Mouse (Mus musculus) layer of hippocampus, adult 8-10 months (tissue): Measurements from ENCODE around the gene Slc4a11. TPM values are rescaled to one million over a fixed set of nuclear protein-coding genes. Genes with fewer than 3 reads are reported as not detected.

ENCODE experiments used
- total RNA-seq, 4 experiments: library from RNA; stranded (reverse); gene quantifications; 2 replicates each; pipeline ENCODE4 v1.2.4; 2022

Gene Slc4a11
- total RNA-seq, 4 experiments from 2014 or later: 1.2 to 2.0 (median 1.6) TPM

Other genes with a start within 250 kb of the Slc4a11 start
- 100 to 1,000 TPM; 306 to 318 (median 311) TPM for gene Ptpra, start 247.2 kb downstream of the Slc4a11 start, total RNA-seq
- 10 to 100 TPM; 74.6 to 86.5 (median 79.1) TPM for gene Mrps26, start 133.8 kb downstream of the Slc4a11 start, total RNA-seq
- under 1 TPM in 1 of 4 experiments, not detected in 3; 0.97 TPM for gene Oxt, start 121.3 kb downstream of the Slc4a11 start, total RNA-seq
- 1 to 10 TPM in 3 of 4 experiments, not detected in 1; 1.2 to 3.0 (median 2.0) TPM for gene Avp, start 115.0 kb downstream of the Slc4a11 start, total RNA-seq
- gene Fastkd5, start 67.5 kb downstream of the Slc4a11 start, total RNA-seq: 1 to 10 TPM; 7.3 to 9.6 (median 9.4) TPM
- 10 to 100 TPM; 10.3 to 12.1 (median 10.8) TPM for gene Ubox5, start 67.5 kb downstream of the Slc4a11 start, total RNA-seq
- gene Lzts3, start 54.7 kb downstream of the Slc4a11 start, total RNA-seq: 100 to 1,000 TPM; 142 to 190 (median 164) TPM
- 100 to 1,000 TPM in 3 of 4 experiments, 10 to 100 TPM in 1; 95.9 to 122 (median 110) TPM for gene Ddrgk1, start 32.9 kb downstream of the Slc4a11 start, total RNA-seq
- 10 to 100 TPM; 32.1 to 36.0 (median 34.7) TPM for gene Itpa, start 29.9 kb downstream of the Slc4a11 start, total RNA-seq
- gene 4930402H24Rik, start 208.9 kb upstream of the Slc4a11 start, total RNA-seq: 100 to 1,000 TPM in 1 of 4 experiments, 10 to 100 TPM in 3; 74.4 to 113 (median 91.0) TPM
- 100 to 1,000 TPM in 3 of 4 experiments, 10 to 100 TPM in 1; 98.2 to 108 (median 104) TPM for gene Atrn, start 209.0 kb upstream of the Slc4a11 start, total RNA-seq